Mouse (Mus musculus) kidney, adult 11 months (tissue): ENCODE results near the gene Gatm.

Experiments
- DNase-seq: peaks from one replicate; pipeline ENCODE4 v3.0.0; 2022

Gatm gene

DNA sequence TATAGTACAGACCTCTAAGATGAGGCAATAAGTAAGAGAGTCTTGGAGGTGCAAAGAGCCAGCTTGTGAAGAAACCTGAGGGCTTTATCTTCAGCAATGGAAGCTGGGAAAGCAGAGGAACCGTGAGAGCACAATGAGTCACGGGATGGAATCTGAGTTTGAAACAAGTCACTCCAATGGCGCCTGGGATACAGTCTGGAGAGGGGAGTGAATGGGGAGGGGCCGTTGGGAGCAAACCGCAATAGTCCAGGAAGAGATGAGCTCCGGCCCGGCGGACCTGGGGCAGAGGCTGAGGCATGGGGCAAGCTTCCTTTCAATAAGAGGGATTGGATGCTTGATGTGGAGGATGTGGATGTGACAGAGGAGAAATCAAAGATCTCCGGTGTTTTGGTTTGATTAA is 2.3 kb downstream of the Gatm start:
- DNase-seq = peak; percentile 32

DNA sequence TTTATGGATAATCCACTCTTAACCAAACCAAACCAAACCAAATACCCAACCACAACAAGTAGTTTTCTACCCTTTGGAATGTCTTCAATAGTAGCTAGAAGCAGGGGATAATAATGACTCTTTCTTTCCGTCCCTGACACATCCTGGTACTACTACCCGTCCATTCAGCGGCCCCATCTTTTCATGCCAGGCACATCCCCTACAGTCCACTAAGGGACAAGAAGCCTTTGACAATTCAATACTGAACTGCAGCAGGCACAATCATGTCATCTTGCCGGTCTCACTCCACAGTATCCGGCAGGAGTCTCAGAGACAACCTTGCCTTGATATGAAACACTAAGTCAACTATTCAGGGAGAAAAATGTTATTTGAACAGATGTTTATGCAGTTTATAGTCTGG is 5.3 kb downstream of the Gatm start:
- DNase-seq = no peak

DNA sequence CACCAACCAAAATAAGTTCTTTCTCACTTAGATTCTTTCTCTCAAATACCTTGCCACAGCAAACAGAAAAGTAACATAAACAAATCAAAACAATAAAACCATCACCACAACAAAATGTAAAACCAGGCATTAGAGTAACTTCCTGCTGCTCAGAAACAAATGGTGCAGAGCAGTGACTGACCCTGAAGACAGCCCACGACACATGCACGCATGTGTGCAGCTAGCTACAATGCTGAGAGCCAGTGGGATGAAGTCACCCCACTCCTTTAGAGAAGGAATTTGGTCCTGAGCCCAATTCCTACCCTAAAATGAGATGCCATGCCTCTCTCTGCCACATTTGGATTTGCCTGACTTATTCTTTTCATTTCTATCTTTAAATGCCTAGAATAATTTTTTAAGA is 9.7 kb downstream of the Gatm start:
- no peak for DNase-seq

DNA sequence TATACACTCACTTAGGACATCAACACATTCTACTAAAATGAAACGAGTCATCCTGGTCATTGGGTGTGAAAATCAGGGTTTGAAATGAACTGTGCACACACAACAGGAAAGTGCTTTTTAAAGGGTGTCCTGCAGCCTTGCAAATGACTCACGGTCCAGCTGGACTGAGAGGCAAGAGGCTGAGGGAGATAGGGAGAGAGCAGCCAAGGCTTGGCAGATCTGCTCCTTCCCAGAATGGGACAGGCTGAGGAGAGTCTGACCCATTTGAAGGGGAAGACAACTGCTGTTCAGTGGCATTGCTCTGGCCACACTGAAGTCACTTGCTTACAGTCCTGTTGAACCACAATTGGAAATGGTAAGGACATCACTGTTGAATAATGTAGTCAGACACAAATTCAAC is 11.4 kb downstream of the Gatm start:
- DNase-seq = no peak

DNA sequence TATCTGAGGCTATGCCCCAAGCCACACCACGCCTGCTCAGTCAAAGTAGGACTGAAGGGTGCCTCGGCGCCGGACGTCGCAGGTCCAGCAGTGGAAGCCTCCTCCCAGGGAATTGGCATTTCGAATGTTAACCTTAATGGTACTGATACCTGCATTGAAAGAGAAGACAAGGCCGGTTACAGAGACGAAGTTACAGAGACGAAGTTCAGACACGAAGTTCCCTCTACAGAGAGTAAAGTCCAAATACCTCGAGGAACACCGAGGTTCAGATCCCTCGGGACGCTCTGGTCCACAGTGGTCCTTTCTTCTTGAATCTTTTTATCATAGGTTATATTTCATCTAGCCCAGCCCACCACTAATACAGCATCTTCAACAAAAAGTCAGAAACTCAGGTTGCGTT is 15.6 kb downstream of the Gatm start:
- DNase-seq = no peak

DNA sequence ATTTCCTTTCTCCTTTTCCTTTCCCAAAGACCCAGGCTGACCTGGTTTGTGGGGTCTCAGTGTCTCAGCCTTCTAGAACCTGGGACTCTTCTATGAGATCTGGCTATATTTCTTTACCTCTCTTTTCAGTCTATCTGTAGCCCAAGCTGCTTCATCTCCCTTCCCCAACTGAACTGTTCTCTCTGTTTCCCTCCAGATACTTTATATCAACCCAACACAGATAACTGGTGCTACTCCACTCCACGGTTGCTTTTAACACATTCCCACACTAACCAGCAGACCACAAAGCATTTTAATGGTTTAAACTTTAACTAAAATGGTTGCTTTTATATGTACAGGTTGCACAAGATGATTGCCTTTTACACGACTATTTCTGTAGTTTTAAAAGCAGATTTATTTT is 19.9 kb downstream of the Gatm start:
- DNase-seq = no peak

DNA sequence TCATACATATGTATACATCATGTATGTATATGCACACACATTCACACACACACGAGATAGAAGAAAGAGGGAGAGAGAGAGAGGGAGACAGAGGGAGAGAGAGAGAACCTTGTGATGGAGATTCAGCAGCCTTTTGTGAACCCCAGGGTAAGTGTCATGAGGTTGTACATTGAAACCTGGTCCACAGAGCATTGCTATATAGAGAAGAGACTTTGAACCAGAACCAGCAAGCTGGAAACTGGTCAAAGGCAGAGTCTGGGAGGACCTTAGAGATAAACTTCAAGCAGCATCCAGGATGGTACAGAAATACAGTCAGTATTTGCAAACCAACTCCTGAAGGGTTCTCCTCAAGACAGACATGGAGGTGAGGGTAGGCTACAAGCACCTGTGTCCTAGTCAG is 20.8 kb downstream of the Gatm start:
- DNase-seq = peak; percentile 33

DNA sequence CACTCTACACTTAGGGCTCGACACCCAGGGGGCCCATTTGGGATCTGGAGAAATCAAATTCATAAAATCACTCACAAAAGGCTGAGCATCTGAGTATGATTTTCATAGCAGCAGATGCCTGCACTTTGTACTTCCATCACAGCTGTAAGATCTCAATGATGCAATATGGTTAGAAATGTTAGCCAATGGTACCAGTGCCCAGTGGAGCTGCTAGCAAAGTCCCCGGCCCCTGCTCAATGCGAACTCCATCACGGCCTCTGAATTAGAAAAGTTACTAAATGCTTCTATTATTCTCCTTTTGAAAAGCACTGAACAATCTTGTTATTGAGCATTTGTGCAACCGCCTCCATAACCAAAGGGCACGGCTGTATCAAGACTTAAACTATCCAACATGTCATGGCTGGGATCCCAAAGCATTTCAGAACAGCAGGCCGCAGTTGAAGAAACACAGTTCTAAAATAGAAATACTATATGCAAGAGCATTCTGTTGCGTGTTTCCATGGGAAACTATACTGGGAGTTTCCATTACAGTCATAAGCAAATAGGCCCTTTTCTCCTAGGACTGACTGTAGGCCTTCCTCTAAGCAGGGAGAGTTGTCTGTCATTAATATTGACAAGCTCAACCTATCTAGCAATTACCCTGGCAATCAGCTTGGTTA is 23.1 kb downstream of the Gatm start:
- DNase-seq = no peak

DNA sequence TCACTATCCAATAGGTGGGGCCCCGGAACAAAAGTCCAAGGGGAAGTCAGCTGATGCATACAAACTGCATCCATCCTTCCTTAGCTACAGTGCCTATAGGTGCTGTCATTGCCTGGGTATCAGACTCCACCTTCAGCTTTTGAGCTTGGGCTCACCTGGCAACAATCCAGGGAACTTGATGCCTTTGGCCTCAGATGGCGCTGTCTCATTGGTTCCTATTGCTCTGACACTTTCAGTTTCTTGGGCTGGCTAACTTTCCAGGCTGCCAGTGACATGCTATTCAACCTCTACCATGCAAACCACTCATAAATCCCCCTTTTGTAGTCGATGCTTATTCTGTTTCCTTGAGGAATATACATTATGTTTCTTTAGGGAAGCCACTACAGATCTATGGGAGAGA is 24.8 kb downstream of the Gatm start:
- DNase-seq = no peak

DNA sequence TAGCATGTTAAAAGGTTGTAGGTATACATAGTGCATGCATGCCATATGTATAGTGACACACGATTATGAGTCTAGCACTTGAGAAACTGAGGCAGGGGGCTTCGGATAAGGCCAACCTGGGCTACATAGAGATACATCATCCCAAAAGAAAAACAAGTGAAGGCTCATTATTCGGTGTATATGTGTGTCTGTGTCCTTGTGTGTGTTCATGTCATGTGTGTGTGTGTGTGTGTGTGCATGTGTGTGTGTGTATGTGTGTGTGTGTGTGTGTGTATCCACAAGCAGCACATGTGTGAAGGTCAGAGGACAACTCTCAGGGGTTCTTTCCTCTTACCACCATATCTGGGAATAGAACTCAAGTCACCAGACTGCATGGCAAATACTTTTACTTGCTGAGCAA is 28.8 kb downstream of the Gatm start:
- no peak for DNase-seq

DNA sequence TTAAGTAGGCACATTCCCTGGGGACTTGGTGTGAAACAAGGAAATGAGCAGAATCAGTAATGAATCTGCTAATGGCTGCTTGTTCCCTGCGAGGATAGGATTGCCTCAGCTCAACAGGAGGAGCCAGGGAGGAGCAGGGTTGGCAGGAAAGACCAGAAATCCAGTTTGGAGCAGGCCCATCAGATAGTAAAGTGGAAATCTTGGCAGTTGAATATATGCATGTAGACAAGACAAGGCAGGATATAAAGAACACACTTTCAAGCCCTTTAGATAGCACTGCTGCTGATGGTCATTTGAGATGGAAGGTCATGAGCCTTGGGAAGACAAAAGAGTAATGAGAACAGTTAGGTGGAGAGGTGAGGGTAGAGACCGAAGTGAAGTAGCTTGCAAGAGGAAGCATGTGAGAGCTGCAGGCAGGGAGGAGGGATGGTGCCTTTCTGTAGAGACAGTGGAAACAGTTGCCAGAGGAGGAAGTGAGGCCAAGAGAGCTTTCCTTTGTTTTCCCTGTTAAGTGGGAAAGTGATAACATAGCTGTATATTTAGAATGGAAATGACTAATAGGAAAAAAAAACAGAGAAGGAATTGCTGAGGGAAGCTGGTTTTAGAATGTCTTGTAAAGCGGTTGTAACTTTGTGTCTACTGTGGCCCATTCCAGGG is 29.6 kb downstream of the Gatm start:
- no peak for DNase-seq

DNA sequence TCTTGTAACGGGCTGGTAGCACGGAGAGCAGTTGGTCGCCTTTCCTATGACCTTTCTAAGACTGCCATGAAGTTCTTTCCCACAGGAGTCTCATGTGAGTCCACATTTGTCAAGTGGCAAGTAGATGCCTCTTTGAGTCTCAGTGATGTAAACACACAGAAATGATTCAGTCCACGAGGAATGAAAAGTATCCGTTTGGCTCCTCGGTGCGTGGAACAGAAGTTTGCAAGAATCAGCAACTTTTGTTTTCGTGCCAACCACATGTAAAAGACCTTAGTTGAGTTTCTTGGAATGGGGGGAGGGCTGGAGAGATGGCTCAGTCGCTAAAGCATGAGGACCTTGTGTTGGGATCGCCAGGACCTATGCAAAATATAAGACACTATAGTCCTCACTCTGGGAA is 30.7 kb downstream of the Gatm start:
- no peak for DNase-seq

DNA sequence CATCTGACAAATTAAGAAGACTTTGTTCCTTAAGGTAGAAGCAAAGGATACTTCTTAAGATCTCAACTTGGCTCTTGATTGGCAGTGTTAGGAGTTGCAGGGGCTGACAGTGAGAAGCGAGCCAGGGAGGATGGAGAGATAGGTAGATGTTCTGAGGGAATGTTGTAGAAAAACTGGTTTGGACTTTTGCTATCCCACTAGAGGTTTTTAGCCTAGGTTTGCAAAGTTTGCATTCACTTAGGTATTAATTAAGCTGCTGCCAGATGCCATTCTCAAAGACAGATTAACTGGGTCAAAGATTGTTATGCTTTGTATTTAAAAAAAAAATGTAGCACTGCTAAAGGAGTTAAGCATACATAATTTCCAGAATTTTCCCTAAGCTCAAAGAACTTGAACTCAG is 33.8 kb downstream of the Gatm start:
- DNase-seq = no peak

DNA sequence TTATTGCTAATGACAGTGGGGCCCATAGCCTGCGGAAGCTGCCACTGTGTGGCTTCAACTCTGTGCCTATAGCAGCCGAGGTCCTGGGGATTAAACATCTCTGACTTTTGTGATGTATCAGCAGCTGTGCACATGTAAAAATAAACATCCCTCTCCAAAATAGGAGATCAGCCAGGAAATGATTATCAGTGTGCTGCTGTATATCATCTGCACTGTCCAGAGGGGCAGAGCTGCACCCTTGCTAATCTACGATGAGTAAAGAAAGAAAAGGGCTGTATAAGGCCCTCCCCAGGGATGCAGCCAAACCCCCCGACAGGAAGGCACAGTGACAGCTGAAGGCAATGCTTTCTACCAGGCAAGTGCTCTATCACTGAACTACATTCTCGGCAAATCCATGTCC is 34.8 kb downstream of the Gatm start:
- DNase-seq = no peak

DNA sequence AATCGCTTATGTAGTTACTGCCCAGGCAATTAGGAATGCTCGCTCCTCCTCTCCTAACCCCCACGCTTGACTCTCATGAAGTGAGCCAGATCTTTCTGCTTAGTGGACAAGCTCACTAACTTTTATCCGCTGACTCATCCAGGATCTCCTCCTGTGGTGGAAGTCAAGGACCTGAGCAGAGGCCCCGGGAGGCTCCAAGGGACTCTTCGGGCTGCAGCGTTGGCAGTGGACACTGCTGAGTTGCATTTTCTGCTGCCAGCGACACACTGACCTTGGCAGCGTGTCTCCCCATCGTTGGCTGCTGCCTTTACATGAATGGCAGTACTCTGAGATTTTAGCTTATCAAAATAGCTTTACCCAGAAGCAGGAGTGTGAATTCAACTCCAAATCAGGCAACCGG is 35.6 kb downstream of the Gatm start:
- DNase-seq = peak; percentile 89

DNA sequence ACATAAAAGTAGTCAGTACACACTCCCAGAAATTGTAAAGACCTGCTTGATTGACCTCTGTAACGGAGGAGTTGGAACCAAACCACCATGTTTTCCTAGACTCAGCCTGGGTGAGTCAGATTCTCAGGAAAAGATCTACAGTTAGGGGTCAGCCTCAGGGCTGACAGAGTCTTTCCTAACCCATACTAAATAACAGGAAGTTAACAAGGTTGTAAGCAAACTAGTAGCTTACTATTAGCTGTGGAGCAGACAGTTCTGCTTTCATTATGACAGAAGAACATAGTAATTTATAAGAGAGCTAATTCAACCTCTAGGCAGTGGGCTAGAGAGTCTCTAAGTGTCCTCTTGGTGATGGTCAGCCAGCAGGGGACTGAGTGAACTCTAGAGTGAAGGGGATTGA is 38.7 kb downstream of the Gatm start:
- DNase-seq = no peak

DNA sequence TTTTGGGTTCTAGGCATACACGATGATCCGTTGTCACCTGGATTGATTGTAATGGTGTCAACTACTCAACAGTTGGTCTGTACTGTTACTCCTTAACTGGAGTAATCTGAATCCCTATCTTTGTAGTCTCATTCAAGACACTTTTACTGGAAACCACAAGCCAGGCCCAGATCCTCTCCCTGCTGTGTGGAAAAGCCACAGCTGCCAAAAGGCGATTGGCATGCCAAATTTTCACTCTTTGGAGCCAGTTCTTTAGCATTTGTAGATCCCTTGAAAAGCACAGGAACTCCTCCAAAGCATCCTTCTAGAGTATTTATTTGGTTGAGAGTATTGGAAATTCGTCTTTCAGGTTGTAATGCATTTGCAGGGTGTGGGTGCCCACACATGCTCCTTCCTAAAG is 39.8 kb downstream of the Gatm start:
- DNase-seq = no peak

DNA sequence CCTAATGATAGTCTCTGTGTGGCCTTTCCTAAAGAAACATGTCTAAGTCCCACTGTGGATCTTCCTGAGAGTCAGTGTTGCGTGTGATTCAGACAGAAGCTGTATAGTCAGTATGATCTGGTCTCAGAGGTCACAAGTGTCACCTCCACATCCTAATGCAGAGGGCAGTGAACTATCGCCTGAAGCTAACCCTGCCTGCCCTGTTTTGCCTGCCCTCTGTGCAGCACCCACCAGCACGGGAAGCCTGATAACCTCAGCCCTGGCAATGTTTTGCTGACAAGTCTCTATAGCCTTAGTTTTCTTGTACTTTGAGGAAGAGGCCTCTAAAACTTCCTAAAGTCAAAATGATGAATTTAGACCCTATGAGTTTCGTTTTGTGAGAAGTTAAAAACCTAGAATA is 40.7 kb downstream of the Gatm start:
- DNase-seq = no peak

DNA sequence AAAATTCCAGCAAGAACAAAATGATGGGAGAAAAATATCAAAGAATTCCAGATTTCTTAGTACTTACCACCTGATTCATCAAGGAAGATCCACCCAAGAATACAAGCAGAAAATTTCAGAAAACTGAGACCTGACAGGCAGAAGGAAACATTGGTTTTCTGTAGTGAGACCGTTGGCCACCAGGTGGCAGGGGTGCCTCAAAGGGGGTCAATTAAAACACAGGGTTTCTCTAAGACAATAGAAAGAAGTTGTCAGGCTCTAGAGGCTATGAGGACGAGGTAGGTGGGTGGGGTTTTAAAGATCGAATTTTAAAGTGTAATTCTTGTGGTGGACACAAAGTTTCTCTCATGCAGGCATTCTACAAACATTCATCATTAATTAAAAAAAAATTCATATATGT is 41.7 kb downstream of the Gatm start:
- DNase-seq = no peak

DNA sequence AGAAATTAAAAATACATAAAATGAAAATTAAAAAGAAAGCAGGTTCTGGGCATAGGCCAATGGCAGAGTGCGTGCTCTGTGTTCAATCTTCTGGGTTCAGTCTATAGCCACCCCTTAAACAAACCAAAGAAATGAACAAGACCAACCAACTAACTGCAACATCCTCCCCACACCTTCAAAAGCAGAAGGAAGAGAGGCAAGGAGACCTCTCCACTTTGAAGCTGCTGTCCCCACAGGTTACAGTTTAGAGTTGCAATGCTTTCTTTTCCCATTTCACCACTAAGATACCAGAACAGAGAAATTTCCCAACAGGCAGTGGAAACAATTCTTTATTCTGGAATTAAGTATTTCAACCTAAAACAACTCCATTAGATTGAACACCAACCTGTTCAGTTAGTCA is 48.9 kb downstream of the Gatm start:
- no peak for DNase-seq

DNA sequence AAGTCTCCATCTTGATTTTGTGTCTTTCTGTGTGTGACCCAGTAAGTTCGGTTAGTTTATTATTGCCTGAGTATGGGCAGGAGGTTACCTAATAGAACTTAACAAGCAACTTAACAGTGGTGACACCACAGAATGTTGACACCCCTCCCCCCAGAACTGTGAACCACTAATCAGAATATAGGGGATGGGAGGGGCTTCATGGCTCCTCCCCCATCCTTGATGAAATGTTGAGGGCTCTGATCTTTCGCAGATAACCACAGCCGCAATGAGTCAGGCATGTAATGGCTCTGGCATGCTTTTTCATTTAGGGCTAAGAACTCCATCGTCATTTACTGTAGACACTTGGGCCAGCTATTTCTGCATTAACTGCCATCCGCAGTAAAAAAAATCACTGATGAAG is 49.9 kb downstream of the Gatm start:
- no peak for DNase-seq

DNA sequence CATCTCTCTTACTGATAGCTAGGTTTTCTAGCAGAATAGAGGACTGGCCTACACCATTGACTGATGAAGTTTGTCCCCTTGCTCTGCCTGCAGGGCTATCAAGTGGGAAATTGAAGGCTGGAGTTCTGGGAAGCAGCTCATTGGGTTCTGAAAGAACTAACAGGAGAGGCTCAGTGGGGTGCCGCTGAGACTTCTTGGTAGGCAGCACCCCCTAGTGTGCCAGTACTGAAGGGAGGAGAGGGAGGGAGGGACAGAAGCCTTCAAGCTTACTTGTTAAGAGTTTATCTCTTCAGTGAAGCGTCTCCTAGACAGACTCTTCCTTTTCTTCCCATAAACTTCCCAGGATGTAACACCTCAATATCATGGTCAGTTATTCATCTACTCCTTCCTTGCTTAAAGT is 52.8 kb downstream of the Gatm start:
- DNase-seq = no peak
